Mouse (Mus musculus): ENCODE measurements around the gene Tgoln1. TPM values are rescaled to one million over a fixed set of nuclear protein-coding genes. Genes with fewer than 3 reads are reported as not detected.

Gene Tgoln1
- polyA plus RNA-seq, 1 experiment from 2014 or later = 25.6 TPM

DNA sequence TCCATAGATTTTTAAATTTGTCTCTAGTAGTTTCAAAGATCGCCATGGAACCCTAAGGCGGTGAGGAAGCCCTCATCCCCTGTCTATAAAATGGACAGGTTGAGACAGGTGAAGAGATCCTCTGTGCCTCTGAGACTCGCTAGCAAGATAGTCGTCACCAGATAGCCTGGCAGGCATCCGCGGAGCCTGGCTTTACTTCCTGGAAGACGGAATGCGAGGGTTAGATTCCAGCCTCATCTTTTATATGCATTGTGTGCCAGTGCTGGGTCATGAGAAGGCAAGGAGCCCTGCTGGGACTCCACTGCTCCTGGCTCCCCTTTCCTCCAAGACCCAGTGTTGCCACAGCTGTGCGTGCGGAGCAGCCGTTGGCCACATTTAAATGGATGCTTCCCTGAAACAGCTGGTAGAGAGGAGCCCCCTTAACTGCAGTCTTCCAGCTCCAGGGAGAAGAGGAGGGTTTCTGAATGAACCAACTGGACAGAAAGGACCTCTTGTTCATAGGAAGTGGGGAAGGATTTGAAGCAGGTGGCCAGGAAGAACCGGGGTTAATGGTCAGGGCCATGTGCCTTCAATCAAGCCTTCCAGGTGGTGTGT, 31.3 kb upstream of the Tgoln1 start:
- 0 out of 2 replicates have a peak, but pooled peaks cover 17% of the 10 kb centered on the region for H3K36me3 ChIP-seq
- H3K9ac ChIP-seq = no peak overlapping the region
- no peaks in the 10 kb centered on the region for H3K9me3 ChIP-seq
- H3K4me1 ChIP-seq = peaks cover 45% of the 10 kb centered on the region
- H3K4me2 ChIP-seq = no peak overlapping the region
- no peak overlapping the region for H3K27ac ChIP-seq
- no peak for ATAC-seq (ENCODE audit: insufficient number of reproducible peaks, low FRiP score, low TSS enrichment, low read depth)
- H3K4me3 ChIP-seq = no peak overlapping the region
- 37% methylated on average over 12 of the region's 12 CpGs for whole genome bisulfite sequencing
- H3K27me3 ChIP-seq = no peaks in the 10 kb centered on the region

DNA sequence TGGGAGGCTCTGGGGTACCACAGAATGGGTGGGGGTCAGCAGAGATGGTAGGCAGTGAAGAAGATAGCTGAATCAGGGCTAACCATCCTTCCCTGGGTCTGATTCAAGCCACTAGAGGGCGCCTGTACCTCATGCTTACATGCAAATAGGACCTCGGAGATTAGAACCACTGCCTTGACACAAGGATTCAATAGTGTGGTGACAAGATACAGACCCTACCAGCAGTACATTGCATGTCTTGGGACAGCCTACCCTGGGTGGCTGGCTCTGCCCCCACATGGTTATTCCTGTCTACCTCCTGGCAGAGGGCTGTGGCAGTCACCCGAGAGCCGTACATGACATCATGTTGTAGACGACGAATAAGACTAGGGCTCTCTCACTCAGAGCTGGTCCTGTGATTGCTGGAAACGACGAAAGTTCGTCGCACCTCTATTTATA, 30.6 kb upstream of the Tgoln1 start:
- WGBS = 34% methylated on average over 10 of the region's 10 CpGs

DNA sequence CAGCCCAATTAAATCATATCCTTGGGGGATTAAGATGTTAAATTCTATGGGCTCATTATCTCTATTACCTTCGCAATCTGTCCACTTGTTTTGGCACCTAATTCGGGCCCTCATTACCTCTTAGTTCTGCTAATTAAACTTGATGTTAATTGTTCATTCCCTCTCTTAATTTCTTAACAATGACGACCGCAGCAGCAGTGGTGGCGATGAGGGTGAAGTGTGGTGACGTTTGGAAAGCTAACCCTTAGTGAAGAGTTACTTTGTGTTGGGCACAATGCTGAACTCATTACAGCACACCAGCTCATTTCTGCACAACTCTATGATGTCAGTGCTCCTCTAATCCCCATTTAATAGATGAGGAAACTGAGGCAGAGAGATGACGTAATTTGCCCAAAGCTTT, 28.6 kb upstream of the Tgoln1 start:
- Histone ChIP-seq H3K9me3 (no peaks in the 10 kb centered on the region), H3K36me3 (0 out of 2 replicates have a peak, but pooled peaks cover 19% of the 10 kb centered on the region), H3K27ac (no peak overlapping the region), H3K9ac (no peak overlapping the region), H3K27me3 (no peaks in the 10 kb centered on the region), H3K4me1 (peaks cover 36% of the 10 kb centered on the region), H3K4me2 (no peak overlapping the region), H3K4me3 (no peak overlapping the region)
- WGBS = 47% methylated on average over 7 of the region's 7 CpGs
- no peak for ATAC-seq (ENCODE audit: insufficient number of reproducible peaks, low FRiP score, low TSS enrichment, low read depth)

More for the DNA sequence above, 30.6 kb upstream of the Tgoln1 start:
- Histone ChIP-seq H3K27ac (peak overlapping the region; percentile 35; the same call in 1 of the 2 replicates), H3K4me1 (peaks cover 41% of the 10 kb centered on the region), H3K9me3 (no peaks in the 10 kb centered on the region), H3K4me2 (no peak overlapping the region), H3K9ac (no peak overlapping the region), H3K4me3 (no peak overlapping the region), H3K36me3 (0 out of 2 replicates have a peak, but pooled peaks cover 17% of the 10 kb centered on the region), H3K27me3 (no peaks in the 10 kb centered on the region)
- ATAC-seq (ENCODE audit: insufficient number of reproducible peaks, low FRiP score, low TSS enrichment, low read depth) = 0 out of 2 replicates have a peak, but pooled peaks have one; percentile 50

DNA sequence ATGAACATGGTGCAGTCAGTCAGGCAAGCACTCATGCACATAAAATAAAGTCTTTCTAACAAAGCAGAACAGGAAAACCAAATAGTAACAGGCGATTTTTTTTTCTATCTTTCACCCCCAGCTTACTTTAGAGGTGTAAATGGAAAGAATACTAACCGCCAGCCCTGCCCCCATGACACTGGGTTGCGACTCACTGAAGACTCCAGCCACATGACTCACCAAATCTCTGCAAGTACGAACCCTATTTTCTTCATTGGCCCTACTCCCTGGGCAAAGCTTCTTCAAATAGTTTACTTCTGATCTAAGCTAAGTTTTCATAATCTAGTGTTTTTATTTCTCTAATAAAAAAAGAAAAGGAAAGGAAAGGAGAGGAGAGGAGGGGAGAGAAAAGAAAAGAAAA, 27.8 kb upstream of the Tgoln1 start:
- no peaks in the 10 kb centered on the region for H3K27me3 ChIP-seq
- no peaks in the 10 kb centered on the region for H3K9me3 ChIP-seq
- no peak overlapping the region for H3K27ac ChIP-seq
- no peak overlapping the region for H3K4me3 ChIP-seq
- ATAC-seq (ENCODE audit: insufficient number of reproducible peaks, low FRiP score, low TSS enrichment, low read depth) = no peak
- H3K9ac ChIP-seq = no peak overlapping the region
- 70% methylated on average over 4 of the region's 4 CpGs for WGBS
- 0 out of 2 replicates have a peak, but pooled peaks cover 20% of the 10 kb centered on the region for H3K36me3 ChIP-seq
- peaks cover 31% of the 10 kb centered on the region for H3K4me1 ChIP-seq
- H3K4me2 ChIP-seq = no peak overlapping the region

DNA sequence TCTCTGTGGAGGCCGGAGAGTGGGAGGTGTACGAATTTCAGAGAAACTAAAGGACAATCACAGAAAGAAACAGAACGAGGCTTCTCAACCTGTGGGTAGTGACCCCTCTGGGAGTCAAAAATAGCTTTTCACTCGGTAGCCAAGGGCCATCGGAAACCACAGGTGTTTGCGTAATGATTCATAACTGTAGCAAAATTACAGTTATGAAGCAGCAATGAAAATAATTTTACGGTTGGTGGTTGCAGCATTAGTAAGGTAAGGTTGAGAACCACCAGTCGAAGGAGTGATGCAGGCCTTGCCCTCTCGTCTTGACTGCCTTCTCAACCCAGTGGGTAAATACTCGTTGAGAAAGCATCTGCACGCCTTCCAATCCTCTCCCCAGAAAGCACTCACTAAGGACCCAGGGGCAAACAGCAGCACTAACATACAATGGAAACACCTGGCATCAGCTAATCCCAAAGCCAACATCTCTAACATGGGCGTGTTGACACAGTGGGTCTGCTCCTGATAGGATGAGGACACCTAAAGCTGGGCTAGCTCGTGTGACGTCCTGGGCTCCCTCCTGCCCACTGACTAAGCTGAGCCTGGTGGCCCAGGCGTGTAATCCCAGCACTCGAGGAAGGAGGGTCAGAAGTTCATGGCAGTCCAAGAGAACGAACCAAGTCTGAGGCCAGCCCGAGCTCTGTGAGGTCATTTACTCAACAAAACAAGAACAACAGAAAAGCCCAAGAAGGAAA, 24.6 kb upstream of the Tgoln1 start:
- H3K36me3 ChIP-seq = 0 out of 2 replicates have a peak, but pooled peaks cover 7% of the 10 kb centered on the region
- peaks cover 10% of the 10 kb centered on the region; the same call in 1 of the 2 replicates for H3K4me1 ChIP-seq
- 76% methylated on average over 18 of the region's 18 CpGs for WGBS
- H3K27ac ChIP-seq = no peak overlapping the region
- no peak overlapping the region for H3K4me2 ChIP-seq
- H3K9ac ChIP-seq = no peak overlapping the region
- no peaks in the 10 kb centered on the region for H3K9me3 ChIP-seq
- H3K27me3 ChIP-seq = no peaks in the 10 kb centered on the region
- H3K4me3 ChIP-seq = no peak overlapping the region
- no peak for ATAC-seq (ENCODE audit: insufficient number of reproducible peaks, low FRiP score, low TSS enrichment, low read depth)

DNA sequence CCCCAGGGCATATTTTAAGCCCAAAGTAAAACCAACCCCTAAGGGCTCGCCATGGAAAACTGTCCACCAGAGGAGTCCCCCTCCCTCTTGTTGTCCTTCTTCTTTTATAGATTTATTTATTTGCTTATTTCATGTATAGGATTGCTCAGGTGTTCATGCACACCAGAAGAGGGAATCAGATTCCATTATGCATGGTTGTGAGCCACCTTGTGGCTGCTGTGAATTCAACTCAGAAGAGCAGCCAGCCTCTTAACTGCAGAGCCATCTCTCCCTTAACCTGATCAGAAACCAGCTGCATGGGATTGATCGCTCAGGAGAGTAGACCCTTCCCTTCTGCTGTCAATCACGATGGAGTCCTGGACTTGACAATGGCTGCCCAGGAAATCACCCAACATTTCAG, 20.1 kb upstream of the Tgoln1 start:
- H3K9ac ChIP-seq = no peak overlapping the region
- H3K27me3 ChIP-seq = no peaks in the 10 kb centered on the region
- no peaks in the 10 kb centered on the region for H3K9me3 ChIP-seq
- no peak for ATAC-seq (ENCODE audit: insufficient number of reproducible peaks, low FRiP score, low TSS enrichment, low read depth)
- H3K4me3 ChIP-seq = no peak overlapping the region
- H3K36me3 ChIP-seq = peaks cover 27% of the 10 kb centered on the region
- peaks cover 10% of the 10 kb centered on the region; the same call in 1 of the 2 replicates for H3K4me1 ChIP-seq
- no peak overlapping the region for H3K27ac ChIP-seq
- no peak overlapping the region for H3K4me2 ChIP-seq
- WGBS = 81% methylated on average over 3 of the region's 3 CpGs

DNA sequence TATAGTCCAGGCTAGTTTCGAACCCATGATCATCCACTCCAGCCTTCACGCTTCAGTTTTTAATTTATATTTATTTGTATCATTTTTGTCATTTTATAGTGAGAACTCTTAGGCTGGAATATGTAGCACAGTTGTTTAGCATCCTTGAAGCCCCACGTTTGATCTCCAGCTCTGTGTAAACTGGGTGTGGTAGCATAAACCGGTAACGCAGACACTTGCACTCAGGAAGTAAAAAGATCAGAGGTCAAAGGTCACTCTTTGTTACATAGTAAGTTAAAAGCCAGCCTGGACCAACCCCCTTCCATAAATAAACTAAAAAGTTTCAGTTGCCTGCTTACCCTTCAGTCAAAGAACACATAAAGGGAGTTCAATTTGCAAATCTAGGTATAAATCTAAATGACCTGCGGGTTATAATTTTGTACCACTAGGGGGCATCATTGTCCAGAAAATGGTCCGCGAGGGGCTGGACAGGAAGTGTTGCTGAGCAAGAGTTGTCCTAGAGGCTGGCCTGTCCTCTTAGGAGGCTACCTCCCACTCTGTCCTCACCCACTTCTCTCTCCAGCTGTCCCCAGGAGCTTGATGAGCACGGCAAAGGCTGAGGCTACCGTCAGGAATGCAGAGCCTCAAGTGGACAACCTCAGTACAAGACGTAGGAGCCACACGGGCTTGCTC, 19.1 kb upstream of the Tgoln1 start:
- ATAC-seq (ENCODE audit: insufficient number of reproducible peaks, low FRiP score, low TSS enrichment, low read depth) = no peak
- Histone ChIP-seq H3K36me3 (peaks cover 37% of the 10 kb centered on the region), H3K27me3 (no peaks in the 10 kb centered on the region), H3K9me3 (no peaks in the 10 kb centered on the region), H3K9ac (no peak overlapping the region), H3K27ac (no peak overlapping the region), H3K4me3 (no peak overlapping the region), H3K4me2 (no peak overlapping the region), H3K4me1 (peaks cover 7% of the 10 kb centered on the region; the same call in 1 of the 2 replicates)
- 42% methylated on average over 12 of the region's 12 CpGs for WGBS

DNA sequence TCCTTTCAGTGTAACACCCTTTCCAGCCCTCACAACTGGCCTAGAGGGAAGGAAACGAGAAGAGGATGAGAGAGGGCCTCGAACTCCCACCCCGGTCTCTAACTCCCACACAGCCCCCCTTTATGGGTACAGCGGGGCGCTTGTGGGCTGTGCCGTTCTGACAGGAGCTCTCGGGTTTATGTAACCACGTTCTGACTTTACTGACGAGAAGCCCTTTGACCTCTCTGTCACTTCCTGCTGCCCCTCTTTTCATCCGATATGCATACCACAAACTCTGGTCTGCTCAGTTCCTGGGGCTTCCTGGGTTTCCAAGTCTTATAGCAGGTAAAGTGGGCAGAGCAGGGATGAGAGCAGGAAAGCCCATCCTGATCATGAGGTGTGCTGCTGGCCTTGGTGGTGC, 17.5 kb upstream of the Tgoln1 start:
- Histone ChIP-seq H3K27me3 (no peaks in the 10 kb centered on the region), H3K9me3 (no peaks in the 10 kb centered on the region), H3K36me3 (peaks cover 50% of the 10 kb centered on the region), H3K9ac (no peak overlapping the region), H3K4me1 (peaks cover 7% of the 10 kb centered on the region; the same call in 1 of the 2 replicates), H3K4me2 (no peak overlapping the region), H3K27ac (no peak overlapping the region), H3K4me3 (no peak overlapping the region)
- ATAC-seq (ENCODE audit: insufficient number of reproducible peaks, low FRiP score, low TSS enrichment, low read depth) = no peak
- WGBS = 70% methylated on average over 10 of the region's 10 CpGs

DNA sequence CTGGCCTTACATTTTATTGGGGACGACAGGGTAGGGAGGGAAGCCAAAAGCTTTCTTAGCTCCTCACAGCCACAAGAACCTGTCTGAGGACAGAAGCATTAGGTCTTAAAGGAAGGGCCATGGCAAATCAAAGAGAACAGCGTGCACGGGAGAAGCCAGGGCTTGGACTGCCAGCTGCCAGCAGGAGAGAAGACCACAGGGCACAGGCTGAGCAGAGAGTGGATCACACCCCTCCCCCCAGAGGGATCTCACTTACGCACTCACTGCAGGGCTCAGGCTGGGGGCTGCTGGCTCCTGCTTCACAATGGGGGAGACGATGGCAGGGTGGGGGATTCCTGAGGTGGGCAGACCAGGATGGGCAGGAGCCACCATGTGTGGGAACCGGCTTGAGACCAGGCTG, 14.9 kb upstream of the Tgoln1 start:
- H3K27me3 ChIP-seq = no peaks in the 10 kb centered on the region
- H3K27ac ChIP-seq = no peak overlapping the region
- H3K36me3 ChIP-seq = peaks cover 71% of the 10 kb centered on the region
- peaks cover 7% of the 10 kb centered on the region; the same call in 1 of the 2 replicates for H3K4me1 ChIP-seq
- H3K9me3 ChIP-seq = no peaks in the 10 kb centered on the region
- no peak overlapping the region for H3K4me3 ChIP-seq
- ATAC-seq (ENCODE audit: insufficient number of reproducible peaks, low FRiP score, low TSS enrichment, low read depth) = no peak
- no peak overlapping the region for H3K4me2 ChIP-seq
- H3K9ac ChIP-seq = no peak overlapping the region
- 67% methylated on average over 6 of the region's 6 CpGs for WGBS

DNA sequence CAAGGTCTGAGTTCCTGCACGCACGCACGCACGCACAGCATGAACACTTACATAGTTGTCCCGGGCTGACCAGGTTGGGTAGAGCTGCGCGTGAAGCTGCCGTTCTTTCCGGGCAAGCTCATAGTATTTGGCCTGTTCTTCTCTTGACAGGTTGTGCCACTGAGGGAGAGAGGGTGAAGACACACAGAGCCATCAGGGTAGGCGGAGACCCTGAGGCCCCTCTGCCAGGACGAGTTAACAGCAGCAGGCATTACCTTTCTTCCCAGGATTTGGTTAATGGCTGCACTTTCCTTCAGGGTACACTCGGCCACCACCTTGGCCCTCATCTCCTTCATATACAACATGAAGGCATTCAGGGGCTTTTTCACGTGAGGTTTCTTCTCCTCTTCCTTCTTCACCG, 14.2 kb upstream of the Tgoln1 start:
- Histone ChIP-seq H3K27me3 (no peaks in the 10 kb centered on the region), H3K4me1 (no peaks in the 10 kb centered on the region), H3K9me3 (no peaks in the 10 kb centered on the region), H3K27ac (no peak overlapping the region), H3K9ac (no peak overlapping the region), H3K36me3 (peaks cover 78% of the 10 kb centered on the region), H3K4me3 (no peak overlapping the region), H3K4me2 (no peak overlapping the region)
- ATAC-seq (ENCODE audit: insufficient number of reproducible peaks, low FRiP score, low TSS enrichment, low read depth) = no peak
- WGBS = 85% methylated on average over 14 of the region's 14 CpGs

DNA sequence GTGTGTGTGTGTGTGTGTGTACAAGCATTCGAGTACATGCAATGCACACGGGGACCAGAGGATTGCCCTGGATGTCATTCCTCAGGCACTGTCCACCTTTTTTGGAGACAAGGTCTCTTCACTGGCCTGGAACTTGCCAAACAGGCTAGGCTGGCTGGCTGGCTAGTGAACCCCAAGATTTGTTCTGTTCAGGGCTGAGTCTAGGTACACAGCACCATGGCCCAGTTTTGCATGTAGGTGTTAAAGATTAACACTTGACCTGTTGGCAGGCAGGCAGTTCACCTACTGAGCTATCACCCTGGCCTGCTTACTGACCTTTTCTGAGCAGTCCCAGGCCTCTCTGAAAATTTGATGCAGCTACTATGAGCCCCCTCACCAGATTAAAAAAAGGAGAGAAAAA, 13.6 kb upstream of the Tgoln1 start:
- Histone ChIP-seq H3K4me3 (no peak overlapping the region), H3K36me3 (peaks cover 84% of the 10 kb centered on the region), H3K4me1 (no peaks in the 10 kb centered on the region), H3K9me3 (no peaks in the 10 kb centered on the region), H3K27ac (no peak overlapping the region), H3K4me2 (no peak overlapping the region), H3K9ac (no peak overlapping the region), H3K27me3 (no peaks in the 10 kb centered on the region)
- no peak for ATAC-seq (ENCODE audit: insufficient number of reproducible peaks, low FRiP score, low TSS enrichment, low read depth)
- WGBS = 92% methylated on average over 2 of the region's 2 CpGs

DNA sequence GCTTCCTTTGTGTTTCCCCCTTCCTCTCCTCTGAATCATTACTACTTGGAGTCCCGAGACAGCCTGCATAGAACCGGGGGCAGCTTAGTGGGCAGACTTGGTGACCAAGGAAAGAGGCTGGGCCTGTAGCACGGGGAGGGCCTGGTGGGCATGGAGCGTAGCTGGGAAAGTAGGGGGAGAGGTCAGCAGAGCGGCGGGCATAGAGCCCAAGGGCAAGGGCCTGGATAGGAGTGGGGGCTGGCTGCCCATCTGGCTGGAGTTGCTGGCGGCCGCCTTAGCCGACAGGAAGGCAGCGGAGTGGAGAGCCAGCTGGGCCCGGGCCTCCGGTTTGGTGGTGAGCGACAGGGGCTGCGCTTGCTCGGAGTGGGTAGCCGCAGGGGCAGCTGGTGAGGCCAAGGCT, 10.5 kb upstream of the Tgoln1 start:
- no peak for ATAC-seq (ENCODE audit: insufficient number of reproducible peaks, low FRiP score, low TSS enrichment, low read depth)
- Histone ChIP-seq H3K36me3 (peaks cover 68% of the 10 kb centered on the region), H3K4me2 (no peak overlapping the region), H3K9ac (no peak overlapping the region), H3K27ac (no peak overlapping the region), H3K9me3 (no peaks in the 10 kb centered on the region), H3K27me3 (no peaks in the 10 kb centered on the region), H3K4me3 (no peak overlapping the region), H3K4me1 (no peaks in the 10 kb centered on the region)
- 90% methylated on average over 16 of the region's 16 CpGs for WGBS

All from limb, embryonic 15.5 days (tissue).